Mouse (Mus musculus): Measurements from ENCODE around the gene P2ry6.

P2ry6 gene

DNA sequence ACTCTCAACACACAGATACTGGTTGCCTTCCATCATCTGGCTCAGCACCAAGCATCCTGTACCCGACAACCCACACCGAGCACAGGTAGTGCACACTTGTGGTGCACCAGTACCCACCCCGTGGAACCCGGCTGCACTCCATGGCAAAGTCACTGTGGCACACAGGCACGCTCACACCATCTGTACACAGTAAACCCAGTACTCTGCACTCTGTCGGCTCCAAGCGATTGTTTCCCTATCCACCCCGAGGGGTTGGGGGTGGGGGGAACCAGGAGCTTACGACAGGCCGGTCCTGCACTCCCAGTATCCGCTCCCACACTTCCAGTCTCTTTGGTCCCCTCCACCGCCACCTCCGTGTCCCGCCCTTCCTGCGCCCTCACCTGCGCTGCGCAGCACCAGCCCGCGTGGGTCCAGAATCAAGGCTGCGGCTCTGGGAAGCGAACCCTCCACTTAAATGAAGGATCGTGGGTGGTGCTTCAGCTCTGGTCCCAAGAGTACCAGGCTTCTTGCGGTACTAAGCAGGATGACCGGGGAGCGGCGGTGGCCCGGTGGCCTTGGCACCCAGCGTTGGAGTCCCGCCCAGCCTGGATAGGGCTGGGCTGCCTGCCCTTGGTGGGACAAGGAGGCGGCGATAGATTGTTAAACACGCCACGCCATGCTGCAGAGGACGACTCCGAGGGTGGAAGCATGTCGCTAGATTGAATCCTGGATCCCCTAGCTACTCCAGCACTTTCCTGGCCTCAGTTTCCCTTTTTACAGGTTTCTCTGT, at the start of gene P2ry6:
Gene P2ry6, minus strand, starts transcription at position 515 of the 769 bp plus-strand sequence.
- in situ Hi-C loops (cut with MboI, MseI), result no loop called here

DNA sequence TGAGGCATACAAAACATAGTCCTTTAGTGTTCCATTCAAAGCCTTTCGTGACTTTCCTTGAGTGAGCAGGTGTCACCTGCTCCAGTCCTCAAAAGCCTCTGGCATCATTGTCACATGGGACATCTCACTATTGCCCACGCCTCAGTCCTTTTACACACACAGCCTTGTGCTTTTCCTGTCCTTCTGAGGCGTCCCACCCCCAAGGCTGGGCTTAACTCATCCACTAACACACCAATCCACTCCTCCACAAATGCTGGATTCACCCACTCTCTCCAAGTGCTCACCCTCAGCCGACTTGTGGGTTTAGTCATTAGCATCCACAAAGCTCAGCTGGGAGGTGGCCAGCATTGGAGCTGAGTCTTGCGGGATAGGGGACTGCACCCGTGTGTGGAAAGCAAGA, 43.0 kb upstream of the P2ry6 start:
- in situ Hi-C loops (cut with MboI, MseI), result no loop called here

DNA sequence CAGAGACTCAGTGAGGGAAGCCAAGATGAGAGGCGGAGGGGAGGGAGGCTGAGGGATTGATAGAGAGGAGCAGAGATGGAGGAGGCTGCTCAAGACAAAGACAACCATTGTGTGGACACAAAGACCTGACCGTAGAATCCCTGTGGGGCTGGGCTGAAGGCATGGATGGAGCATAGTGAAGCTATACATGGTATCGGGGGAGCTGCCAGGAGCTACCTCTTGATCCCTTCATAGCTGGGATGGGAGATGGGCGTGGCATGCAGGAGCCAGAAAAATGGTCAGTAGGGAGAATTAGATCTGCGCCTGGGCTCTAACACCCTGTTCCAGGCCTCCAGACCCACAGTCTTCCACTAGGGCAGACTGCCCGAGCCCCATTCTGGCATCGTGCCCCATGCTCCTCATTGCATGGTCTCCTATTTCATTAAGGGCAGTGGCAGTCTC, 42.6 kb upstream of the P2ry6 start:
- in situ Hi-C loops (cut with MboI, MseI), result no loop called here

DNA sequence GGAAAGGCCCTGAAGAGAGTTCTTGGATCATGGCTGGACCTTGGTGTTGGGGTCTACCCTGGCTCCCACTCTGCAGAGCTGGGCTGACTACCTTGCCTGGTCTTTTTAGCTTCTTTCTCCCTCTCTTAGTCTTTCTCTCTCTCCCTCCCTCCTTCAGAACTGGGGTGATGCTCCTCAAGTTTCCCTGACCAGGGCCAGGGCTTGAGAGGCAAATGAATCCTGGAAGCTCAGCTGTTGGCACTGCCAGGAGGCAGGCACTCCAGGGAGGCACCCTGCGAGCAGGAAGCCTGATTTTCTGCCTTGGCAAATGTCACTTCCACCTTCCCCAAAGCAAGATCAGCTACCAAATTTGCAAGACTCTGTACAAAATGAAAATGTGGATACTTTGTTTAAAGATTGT, 40.5 kb upstream of the P2ry6 start:
- in situ Hi-C loops (cut with MboI, MseI), result no loop called here

DNA sequence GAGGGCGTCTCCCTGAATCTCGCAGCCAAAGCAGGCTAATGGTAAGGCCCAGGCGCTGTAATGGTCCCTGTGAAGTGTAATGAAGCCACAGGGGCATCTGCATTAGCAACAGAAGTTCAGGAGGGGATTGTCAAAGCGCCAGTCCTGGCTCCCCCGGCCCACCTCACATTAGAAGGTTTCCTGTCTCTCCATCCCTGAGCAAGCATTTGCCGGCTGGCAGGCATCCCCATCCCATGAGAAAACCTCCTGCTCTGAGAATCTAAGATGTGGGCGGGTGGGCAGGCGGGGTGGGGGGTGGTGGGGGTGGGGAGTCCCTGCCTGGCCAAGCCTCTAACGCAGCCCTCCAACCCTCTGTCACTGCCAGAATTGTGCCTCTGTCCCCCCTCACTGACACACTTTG, 39.6 kb upstream of the P2ry6 start:
- in situ Hi-C loops (cut with MboI, MseI), result no loop called here

DNA sequence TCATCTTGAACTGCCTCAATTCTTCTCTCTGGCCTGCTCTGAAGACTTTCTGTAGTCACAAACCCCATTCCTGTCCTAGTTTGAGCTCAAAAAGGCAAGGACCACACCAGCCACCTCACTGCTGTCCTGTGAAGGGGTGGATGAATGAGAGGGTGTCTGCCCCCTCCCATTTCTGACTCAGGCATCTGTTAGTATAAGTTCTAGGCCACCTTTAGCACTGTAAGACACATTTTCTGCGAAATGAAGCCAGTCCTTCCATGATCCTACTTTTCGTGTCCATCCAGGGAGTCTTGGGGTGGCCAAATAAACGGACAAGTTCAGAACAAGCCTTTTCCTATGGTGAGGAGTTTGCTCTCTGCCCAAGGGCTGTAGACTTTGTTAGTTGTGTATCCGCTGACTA, 38.1 kb upstream of the P2ry6 start, which contains the start of gene P2ry2:
Gene P2ry2, minus strand, starts transcription at position 326 of the 400 bp plus-strand sequence.
- in situ Hi-C loops (cut with MboI, MseI), result no loop called here

DNA sequence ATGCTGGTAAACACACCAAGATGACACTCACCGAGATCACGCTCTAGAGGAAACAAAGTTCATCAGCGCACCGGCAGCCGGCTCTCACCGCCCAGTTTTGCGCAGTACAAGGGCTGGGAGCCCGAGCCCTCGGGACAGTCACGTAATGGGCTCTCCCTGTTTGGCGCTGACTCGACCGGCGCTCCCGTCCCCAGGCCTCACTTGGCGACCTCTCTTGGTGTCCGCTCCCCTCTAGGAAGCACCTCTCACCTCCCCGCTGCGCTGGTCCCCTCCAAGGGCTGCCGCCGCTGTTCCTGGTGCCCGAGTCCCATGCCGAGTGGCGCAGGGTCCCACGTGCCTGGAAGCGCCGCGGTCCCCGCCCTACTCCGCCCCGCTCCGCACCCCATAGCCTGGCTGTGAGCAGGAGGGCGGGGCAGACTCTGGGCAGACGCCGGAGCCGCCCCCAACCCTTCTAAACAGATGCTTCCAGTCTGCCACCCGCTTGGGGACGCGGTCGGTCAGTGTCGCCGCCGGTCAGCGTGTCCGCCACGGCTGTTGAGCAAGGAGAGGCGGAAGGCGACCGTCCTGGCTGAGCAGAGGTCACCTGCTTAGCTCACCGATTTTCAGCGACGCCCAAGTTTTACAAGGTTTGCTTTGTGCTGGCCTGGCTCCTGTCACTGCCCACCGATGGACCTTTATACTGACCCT, 37.4 kb upstream of the P2ry6 start:
- in situ Hi-C loops (cut with MboI, MseI), result no loop called here

DNA sequence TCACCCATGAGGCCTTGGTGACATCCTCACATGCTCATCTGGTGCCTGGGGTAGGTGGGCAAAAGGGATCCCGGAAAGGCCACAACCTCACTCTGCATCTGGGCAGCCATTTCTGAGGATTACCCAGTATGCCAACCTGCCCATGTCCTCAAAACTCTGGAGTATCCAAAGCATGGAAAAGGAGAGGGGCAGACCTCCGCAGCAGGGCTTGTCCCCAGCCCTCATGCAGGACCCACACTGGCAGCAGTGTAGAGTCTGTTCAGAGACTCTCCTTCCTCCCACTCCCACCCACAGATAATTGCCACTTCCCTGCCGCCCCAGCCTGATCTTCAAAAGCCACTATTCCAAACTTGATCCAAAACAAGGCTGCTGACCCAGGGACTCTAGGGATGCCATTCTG, 36.3 kb upstream of the P2ry6 start:
- in situ Hi-C loops (cut with MboI, MseI), result no loop called here

DNA sequence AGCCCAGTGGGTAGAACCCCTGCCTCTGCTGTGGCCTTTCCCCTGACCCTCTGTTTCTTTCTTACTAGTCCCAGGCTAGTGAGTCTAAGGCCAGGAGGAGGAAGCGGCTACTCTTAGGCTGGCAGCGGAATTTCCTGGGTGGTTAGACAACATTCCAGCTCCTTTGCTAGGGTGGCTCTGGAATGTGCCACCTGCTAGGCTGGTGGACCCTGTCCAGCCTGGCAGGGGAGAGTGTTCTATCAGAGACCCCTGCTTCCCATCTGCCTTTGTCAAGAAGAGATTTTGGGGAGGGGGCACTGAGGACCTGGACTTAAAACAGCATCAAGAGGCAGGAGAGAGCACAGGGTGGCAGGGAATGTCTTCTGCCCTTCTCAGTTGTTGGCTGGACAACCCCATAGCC, 31.8 kb upstream of the P2ry6 start:
- in situ Hi-C loops (cut with MboI, MseI), result no loop called here

DNA sequence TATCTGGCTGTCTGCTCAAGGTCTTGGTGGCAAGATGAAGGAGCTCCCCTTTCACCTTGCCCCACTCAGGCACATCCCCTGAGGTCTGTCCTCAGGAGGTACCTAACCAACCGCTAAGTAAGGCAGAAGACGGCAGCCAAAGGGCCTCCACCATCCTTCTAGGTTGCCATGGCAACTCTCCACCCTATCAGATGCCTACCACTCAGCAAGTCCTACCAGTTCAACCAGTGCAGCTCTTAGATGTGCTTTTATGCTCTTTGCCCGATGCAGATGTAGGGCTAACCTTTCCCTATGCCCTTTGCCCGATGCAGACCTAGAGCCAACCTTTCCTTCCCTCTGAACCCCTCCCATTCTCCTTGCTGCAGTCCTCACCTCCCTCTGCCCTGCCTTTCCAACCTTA, 30.7 kb upstream of the P2ry6 start:
- in situ Hi-C loops (cut with MboI, MseI), result no loop called here

DNA sequence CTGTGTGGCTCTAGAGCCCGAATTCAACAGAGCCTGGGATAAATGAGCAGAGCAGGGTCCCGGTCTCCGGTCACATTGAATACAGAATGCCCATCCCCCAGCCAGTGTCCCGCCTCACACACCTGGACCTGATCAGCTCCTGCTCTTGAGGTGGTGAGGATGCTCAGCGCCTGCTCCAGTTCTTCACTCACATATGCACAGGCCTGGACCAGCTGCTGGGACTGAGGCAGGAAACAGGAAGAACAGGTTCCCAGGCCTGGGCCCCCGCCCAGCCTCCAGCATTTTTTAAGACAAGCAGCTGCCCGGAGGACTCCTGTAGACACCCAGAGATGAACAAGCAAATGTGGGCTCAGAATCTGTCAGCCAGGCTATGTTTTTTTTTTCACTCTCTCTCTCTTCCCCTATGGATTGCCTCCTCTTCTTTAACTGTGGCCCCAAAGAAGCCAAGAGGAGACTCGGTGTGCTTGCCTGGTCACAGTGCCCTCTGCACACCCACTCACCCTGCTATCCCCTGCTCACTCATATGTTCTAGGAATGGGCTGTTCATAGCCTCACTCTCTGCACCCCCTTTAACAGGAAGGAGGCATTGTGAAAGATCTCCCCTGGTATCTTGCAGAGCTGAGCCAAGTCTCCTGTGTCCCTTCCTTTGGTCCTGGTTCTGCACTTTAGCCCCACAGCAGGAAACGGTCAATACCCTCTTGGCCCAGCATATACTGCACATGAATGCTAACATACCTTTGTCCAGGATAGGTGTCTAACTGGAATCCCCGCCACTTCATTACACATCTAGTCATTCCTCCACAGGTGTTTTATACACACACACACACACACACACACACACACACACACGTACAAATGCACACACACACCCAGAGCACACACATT, 29.2 kb upstream of the P2ry6 start:
- in situ Hi-C loops (cut with MboI, MseI), result no loop called here

DNA sequence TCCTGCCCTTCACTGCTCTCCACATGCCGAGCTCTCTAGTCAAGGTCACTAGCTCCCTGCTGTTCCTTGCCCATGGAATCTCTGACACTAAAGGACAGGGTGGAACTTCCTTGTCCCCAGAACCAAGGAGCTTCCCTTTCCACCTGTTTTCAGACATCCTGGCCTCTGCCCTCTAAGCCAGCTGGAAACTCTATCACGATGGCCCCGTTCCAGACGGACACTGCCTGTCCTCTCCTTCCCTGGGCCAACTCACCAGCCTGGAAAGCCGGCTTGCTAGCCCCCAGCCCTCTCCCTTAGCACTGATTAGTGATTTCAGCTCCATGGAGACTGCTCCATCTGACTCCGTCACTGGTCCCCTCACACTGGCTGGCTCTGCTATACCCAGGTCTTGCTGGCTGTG, 27.8 kb upstream of the P2ry6 start:
- in situ Hi-C loops (cut with MboI, MseI), result no loop called here

DNA sequence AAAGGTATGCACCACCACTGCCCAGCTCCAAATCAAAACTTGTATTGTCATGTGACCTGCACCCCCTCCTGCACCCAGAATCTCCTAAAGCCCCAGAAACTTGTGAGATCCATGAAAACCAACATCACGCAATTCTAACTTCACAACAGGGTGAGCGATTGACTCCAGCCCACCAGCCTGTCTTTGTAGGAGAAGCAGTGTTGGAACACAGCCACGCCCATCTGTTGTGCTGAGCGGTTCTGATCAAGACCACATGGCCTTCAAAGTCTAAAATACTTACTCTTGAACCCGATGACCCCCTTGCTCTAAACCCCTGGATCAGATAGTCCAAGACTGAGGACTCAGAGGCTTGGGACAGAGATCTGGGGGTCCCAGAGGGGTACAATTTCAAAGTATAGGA, 25.2 kb upstream of the P2ry6 start:
- in situ Hi-C loops (cut with MboI, MseI), result no loop called here

DNA sequence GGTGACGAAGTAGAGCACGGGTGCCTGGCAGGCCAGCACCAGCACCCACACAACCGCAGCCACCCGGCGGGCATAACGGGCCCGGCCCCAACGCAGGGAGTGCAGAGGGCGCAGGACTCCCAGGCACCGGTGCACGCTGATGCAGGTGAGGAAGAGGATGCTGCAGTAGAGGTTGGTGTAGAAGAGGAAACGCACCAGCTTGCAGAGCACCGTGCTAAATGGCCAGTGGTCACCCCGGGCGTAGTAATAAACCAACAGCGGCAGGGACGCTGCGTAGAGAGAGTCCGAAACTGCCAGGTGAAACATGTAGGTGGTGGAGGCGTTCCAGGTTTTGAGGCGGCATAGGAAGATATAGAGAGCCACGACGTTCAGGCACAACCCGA, 24.1 kb upstream of the P2ry6 start:
- in situ Hi-C loops (cut with MboI, MseI), result no loop called here

DNA sequence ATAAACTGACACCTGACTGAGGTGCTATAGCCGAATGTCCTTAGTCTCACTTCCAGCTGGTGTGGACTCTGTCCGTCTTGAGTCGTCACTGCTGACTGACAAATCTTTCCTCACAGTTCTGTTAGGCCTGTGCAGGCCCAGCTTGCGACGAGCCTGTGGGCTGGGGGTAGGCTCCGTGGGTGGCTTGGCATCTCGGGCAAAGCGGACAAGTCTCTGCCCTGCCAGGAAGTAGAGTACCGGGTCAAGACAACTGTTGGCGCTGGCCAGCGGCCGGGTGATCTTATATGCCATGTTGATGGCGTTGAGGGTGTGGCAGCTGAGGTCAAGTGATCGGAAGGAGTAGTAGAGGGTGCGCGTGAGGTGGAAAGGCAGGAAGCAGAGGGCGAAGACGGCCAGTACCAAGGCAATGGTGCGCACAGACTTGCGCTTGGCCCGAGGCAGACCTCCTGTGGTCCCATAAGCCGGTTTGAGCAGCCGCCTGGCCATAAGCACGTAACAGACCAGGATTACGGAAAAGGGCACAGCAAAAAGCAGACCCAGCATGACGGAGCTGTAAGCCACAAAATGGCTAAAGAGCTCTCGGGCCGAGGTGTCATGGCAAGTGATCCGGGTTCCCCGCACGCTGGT, 23.6 kb upstream of the P2ry6 start:
- in situ Hi-C loops (cut with MboI, MseI), result no loop called here

DNA sequence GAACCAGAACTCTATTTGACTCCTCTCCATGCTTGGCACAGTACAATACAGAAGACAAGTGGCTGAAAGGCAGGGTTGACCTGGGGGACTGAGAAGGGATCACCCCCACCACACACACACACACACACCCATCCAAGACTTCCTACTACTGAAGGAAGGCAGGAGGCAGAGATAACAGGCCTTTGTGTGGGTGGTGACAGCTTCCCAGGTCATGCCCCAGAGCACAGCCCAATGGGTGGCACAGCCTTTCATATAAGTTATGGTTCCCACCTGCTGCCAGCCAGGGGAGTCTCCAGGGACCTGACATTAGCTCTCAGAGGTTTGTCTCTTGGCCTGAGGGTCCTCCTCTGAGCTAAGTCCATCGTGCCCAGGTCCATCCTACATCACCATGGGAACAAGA, 22.8 kb upstream of the P2ry6 start:
- in situ Hi-C loops (cut with MboI, MseI), result no loop called here

DNA sequence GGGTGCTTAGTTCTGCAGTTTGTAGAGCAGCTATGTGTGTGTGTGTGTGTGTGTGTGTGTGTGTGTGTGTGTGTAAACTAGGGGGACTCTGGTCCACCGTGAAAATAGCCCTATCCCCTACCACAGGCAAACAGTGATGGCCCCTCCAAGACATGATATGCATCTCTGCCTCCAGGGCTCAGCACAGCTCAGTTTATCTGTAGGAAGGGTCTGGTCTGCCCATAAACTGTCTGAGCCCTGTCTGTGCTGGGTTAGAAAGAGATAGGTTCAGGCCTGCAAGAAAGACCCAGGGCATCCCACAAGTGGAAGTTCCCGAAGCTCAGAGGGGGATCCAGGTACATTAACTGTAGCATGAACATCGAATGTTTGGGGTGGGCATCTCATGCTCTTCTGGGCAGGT, 21.5 kb upstream of the P2ry6 start:
- in situ Hi-C loops (cut with MboI, MseI), result no loop called here

DNA sequence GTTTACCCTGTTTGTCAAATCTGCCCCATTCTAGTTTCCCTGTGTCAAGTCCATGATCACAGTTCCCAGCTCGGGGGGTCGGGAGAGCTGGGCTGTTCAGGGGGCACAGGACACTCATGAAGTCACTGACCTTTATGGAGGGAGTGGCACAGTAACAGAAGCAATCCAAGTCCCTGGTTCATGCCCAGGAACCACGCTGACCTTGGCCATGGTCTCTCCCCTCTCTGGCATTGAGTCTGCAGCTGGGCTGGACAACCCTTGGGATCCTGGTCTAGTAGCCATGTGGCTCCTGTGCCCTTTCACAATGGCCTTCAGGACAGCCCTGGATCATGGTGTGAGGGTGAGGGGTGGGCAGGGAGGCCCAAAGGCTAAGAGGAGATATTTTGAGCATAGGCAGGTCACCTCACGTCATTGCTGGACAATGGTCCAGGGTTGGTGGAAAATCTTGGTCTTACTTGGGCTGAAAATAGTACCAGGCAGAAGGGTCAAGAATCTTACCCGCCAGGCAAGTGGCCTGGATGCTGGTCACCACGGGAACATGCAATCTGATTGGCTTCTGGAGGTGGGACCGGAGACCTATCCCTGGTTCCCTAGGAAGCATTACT, 20.9 kb upstream of the P2ry6 start:
- in situ Hi-C loops (cut with MboI, MseI), result no loop called here

DNA sequence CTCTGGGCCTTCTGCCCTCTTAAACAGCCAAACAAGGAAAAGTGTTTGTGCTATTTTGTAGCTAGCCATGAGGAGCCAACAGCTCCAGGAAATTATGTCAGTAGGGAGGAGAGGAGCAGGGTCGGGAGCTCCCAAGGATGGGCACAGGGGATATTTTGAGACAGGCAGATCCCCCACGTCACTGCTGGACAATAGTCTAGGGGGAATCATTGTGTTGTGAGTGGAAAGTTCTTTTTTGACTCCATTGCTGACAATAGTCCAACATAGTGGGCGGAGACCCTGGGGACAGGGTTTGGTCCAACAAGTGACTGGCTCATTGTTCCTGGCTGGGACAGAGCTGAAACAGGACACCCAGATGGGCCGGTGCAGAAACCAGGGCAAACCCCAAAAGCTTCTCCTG, 18.7 kb upstream of the P2ry6 start:
- in situ Hi-C loops (cut with MboI, MseI), result loop anchor here (5.0 kb wide), 1 partner anchor 49 kb away; no protein-coding TSS in a partner anchor

DNA sequence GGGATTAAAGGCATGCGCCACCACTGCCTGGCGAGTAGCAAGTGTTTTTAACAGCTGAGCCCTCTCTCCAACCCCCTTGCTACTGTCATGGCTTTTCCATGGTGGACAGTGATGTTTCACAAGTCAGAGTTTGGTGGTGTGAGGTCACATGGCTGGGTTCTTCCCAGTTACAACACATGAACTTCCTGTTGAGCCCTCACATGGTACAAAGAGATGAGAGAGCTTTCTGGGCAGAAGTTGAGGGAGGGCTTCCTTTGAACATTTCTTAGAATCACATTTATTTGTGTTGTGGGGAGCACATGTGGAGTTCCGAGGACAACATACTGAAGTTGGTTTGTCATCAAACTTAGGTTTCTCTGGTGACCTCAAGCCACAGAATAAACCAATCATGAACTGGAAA, 17.5 kb upstream of the P2ry6 start:
- in situ Hi-C loops (cut with MboI, MseI), result loop anchor here (5.0 kb wide), 1 partner anchor 50 kb away; no protein-coding TSS in a partner anchor

DNA sequence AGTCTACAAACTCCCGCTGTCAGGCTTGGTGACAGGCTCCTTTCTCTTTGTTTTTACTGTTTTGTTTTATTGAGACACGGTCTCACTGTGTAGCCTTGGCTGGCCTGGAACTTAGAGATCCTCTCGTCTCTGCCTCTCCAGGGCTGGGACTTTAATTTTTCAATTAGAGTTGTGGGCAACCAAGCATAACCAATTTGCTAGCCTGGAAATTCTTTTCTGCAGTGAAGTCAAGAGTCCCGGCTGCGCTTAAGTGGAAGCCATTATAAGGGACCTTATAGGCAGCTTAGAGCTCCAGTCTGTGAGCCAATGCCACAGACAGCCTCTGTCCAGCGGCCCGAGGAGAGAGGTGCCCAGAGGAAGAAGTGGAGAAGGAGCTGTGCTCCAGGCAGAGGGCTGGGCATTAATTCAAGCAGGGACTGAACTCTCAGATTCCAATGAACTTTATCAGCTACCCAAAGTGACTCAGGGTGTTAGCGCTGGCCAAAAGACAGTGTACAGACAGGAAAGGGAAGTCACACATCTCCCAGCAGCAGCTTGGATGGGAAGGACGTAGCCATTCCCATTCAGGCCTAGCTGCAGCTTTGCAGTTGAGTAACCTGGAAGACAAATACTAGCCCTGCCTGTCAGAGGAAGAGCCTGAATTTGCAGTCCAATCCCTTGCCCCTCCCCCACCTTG, 16.3 kb upstream of the P2ry6 start:
- in situ Hi-C loops (cut with MboI, MseI), result loop anchor here (5.0 kb wide), 1 partner anchor 52 kb away; no protein-coding TSS in a partner anchor
